Comparison of ENCODE assay signal across 8 mouse cellular contexts in the genomic region with DNA sequence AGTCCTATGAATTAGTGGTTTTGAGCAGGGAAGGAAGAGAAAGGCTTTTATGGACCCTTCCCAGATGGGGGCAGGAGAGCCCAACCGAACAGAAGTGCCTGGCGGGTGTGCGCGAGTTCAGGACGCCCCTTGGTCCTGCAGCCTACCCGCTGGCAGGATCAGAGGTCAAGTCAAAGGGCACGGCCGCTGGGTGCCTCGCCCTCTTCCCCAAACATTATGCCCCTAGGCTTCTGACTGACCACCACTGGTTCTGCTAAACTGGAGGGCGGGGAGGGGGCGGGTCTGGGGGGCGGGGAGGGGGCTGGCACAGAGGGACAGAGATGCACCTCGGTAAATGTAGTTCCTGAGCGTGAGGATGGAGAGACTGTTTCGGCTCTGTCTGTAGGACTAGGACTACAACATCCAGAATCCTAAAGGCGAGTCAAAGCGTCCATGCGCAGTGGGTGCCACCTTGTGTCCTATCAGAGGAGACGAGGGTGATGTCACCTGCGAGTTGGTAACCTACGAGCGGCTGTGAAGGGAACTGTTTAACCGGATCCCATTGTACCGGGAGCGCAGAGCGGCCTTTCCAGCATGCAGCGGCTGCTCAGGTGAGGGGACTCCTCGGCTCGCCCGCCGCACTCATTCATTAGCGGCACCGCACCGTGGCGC. TPM values are rescaled to one million over a fixed set of nuclear protein-coding genes. Genes with fewer than 3 reads are reported as not detected.
DNase-seq lines count a peak whose midpoint lies in the region; ATAC-seq lines count a peak whose summit lies in the region.

Gene Daam1 (plus strand): TSS at position 472 of the 651 bp plus-strand sequence.

- peak within 1 kb of the TSS; percentile 67 for H3K4me3 ChIP-seq in hindbrain, embryonic 12.5 days

- peak; percentile 96 for DNase-seq in NIH3T3 (ENCODE audit: low read depth)
- peak; percentile 92 to 96 for DNase-seq in cerebellum, postnatal 10 days
- peak; percentile 92 to 97 for DNase-seq in frontal cortex, postnatal 10 days (ENCODE audit: low spot score in 2 of 2)
- DNase-seq in layer of hippocampus, postnatal 14 days (ENCODE audit: low spot score in 2 of 2): peak; percentile 94 to 98
- DNase-seq in lung, postnatal 14 days: peak; percentile 92
- peak; percentile 96 for DNase-seq in retina, adult 2 months (ENCODE audit: low read depth, low spot score)
- DNase-seq in thymus, postnatal 36 days: peak; percentile 76 to 88

- H3K4me1 ChIP-seq in hindbrain, embryonic 12.5 days: peaks cover 29% of the 10 kb centered on the region

- H3K27me3 ChIP-seq in hindbrain, embryonic 12.5 days: peaks cover 8% of the 10 kb centered on the region; the same call in 1 of the 2 replicates

- H3K9ac ChIP-seq in hindbrain, embryonic 12.5 days: peak within 1 kb of the TSS; percentile 91

- no peaks in the 10 kb centered on the region for H3K36me3 ChIP-seq in hindbrain, embryonic 12.5 days

- peak within 1 kb of the TSS; percentile 94 for H3K27ac ChIP-seq in hindbrain, embryonic 12.5 days

- under 1% methylated on average over 35 of the region's 35 CpGs for WGBS in hindbrain, embryonic 12.5 days

- H3K9me3 ChIP-seq in hindbrain, embryonic 12.5 days (replicated peaks): no peaks in the 10 kb centered on the region

- peak within 1 kb of the TSS; percentile 85 for H3K4me2 ChIP-seq in hindbrain, embryonic 12.5 days (replicated peaks)

- ATAC-seq in hindbrain, embryonic 12.5 days (ENCODE audit: low FRiP score): peak; percentile 100

RNA-seq across cellular contexts. Expression of gene Daam1, which starts in this region (rescaled TPM):
- polyA plus RNA-seq in hindbrain, embryonic 12.5 days (2016; fragmentation: Nextera tagmentation; extraction: Ambion mirVana): 17.4 and 19.3 TPM in 2 replicates
- total RNA-seq in layer of hippocampus, postnatal 14 days (2021): 10 to 100 TPM; 77.3 to 83.6 TPM

Comparison
In these comparisons a context has a peak if more than half of its experiments do, and no peak if none do; other contexts are left out.
1. Peak in every context shown above with its lines: DNase-seq, ATAC-seq, H3K4me3 ChIP-seq and H3K27ac ChIP-seq.